Mouse (Mus musculus): ENCODE measurements around the gene Neu4.
"Not testable (repeated sequence)": the region's sequence is repeated elsewhere in the genome, so short reads cannot be mapped to it uniquely, and the experiment has no call there.

Neu4 gene

DNA sequence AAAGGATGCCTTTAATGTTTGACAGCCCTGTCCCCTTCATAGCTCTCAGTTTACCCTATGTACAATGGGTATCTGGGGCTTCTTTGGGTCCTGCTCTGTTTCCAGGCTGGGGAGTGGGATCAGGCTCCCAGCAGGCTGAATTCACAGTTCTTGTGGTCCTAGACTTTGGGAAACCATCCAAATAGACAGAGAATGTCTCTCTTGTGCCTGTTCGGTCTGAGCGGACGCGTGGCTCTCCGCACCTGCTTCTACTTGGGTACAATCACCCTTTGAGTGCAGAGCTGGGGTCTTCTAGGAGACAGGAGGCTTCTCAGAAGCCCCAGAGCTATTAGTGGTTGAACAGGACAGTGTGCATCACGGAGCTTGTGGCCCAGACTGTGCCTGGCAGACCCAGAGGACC, at the start of gene Neu4:
TSS of gene Neu4 (plus strand) at position 301 of the 400 bp plus-strand sequence.
- DNase-seq = no peak

DNA sequence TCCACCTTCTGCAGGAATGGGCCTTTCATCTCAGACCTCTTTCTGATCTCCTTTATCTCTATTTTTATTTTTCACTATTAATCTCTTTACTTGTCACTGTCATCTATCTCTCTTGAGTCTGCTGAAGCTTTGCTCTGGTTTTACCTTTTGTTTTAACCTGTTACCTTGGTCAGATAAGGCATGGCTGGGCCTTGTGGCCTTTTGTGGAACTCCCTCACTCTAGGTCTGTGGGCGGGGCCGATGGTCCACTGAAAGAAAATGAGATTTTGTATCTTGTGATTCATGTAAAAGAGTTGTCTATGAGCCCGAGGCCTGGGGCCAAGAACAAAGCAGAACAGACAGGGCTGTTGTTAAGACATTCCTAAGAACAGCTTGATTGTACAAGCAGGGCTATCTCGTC, 49.5 kb upstream of the Neu4 start:
- DNase-seq = not testable (repeated sequence)

DNA sequence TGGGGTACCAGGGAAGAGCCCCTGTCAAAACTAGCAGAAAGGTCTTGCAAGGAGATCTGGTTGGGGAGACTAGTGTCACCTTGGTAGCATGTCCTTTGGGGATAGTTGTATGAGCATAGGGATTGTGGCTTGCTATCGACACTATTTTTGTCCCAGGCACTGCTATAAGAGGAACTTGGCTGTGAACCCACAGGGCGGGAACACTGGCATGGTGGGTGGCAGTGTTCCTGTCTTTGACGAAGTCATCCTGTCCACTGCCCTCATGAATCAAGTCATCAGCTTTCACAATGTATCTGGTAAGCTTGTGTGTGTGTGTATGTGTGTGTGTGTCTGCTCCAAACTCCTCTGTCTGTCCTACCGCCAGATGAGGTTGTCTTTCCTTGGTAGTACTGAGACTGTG, 44.5 kb upstream of the Neu4 start:
- DNase-seq = not testable (repeated sequence)

DNA sequence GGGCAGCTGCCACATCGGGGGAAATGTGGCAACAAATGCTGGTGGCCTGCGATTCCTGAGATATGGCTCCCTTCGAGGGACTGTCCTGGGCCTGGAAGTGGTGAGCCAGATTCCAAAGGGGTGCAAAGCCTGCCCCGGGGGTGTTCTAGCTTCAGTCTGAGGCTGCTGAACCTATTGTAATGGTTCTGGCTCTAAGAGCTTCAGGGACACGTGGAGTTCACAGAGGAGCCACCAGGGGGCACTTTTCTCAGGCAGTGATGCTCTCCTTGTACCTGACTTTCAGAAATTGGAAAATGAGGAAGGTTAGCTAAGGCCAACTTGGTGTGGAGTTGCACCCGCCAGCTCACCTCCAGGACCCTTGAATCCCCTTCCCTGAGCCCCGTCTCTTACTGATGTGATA, 42.0 kb upstream of the Neu4 start:
- not testable (repeated sequence) for DNase-seq

DNA sequence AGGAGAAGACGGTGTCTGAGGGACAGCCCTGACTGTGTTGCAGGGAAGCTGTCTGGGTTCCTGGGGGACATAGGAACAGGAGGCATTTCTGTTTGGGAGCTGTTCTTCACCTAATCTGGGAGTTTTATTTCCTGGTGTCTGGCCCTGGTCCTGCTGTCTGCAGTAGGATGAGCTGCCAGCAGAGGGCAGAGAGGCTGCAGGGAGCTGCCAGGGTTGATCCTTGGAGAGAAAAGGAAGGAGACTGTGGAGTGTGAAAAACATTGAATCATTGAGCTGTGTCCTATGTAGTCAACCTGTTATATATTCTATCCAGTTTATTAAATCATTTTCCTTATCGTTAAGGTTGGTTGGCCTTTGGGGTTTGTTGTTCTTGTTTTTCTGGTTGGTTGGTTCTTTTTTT, 39.3 kb upstream of the Neu4 start:
- not testable (repeated sequence) for DNase-seq

DNA sequence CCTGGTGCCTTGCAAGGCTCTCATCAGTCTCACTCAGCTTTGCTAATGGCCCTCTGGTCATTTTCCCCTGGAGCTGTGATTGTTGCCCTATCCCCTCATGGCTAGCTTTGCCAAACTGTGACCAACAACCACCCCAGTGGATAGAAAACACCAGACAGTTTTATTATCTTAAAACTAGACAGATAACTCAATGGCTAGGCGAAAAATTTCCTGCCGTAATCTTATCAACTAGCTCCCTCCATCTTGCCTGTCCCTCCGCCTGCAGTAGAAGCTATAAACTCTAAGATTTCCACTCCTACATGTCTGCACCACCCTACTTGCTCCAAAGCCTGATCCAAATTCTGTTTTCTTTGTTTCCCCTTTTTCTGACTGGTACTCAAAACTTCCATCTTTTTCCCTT, 34.1 kb upstream of the Neu4 start:
- DNase-seq = no peak

DNA sequence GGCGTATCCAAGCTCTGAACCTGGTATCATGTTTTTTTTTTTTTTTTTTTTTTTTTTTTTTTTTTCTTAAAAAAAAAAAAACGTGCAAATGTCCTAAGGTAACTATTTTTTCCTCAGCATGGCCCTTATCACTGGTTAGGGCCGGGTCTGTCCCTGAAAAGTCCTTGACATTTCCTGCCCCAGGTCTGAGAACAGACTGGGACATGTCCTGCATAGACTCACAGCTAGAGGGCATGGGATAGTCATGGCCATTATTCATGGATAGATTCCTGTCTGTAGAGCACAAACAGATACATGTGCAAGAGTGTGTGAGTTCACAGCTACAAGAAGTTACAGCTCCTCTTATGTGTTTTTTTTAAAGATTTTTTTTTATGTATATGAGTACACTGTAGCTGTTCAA, 31.5 kb upstream of the Neu4 start:
- DNase-seq = no peak

DNA sequence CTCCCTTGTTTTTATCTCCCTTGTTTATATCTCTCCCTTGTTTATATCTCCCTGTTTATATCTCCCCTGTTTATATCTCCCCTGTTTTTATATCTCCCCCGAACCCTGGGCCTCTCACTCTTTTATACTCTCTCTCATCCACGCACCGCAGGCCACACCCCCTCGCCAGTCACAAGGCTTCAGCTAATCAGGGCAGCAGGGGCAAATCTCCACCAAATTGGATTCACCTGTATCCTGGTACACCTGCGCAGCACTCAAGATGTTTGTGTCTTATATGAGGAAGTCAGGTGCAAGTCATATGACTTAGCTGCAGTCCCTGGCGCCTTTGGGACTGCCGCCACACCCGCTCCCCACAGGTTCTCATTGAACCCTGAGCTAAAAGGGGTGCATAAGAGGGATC, 30.0 kb upstream of the Neu4 start, which contains the start of gene Gal3st2c:
TSS of gene Gal3st2c (plus strand) at position 301 of the 400 bp plus-strand sequence.
- not testable (repeated sequence) for DNase-seq

DNA sequence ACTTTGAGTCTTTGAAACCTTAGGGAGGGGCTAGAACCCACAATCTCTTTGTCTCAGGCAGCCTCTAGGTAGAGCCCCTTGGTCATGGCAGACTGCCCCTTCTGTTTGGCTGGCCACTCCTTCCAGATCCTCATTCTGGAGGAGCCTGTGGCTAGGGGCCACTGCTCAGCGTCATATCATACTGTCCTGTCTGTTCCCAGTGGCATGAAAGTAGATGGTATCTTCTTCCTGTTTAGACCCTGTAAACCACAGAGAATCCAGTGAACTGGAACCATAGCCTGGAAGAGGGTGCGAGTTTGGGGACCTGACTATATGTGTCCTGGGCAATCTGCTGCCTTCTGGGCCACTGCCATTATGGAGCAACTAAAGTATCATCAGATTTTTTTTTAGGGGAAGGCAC, 29.2 kb upstream of the Neu4 start:
- DNase-seq = not testable (repeated sequence)

DNA sequence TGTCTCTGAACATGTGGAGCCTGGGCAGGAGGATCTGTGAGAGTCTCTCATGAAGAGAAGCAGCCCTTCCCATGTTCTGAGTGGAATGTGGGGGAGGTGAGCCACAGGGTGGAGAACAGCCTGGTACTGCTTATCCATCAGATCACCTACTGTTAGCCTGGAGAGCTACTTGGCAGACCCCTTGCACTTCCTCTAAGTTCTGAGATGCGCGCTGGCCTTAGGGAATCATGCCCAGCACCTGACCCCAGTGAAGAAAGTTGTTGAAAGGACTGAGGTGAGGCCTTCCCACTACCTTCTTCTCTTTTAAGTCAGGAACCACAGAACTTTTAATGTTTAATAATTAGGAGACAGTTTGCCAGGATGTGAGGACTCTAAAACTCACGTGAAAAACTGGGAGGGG, 28.8 kb upstream of the Neu4 start:
- not testable (repeated sequence) for DNase-seq

DNA sequence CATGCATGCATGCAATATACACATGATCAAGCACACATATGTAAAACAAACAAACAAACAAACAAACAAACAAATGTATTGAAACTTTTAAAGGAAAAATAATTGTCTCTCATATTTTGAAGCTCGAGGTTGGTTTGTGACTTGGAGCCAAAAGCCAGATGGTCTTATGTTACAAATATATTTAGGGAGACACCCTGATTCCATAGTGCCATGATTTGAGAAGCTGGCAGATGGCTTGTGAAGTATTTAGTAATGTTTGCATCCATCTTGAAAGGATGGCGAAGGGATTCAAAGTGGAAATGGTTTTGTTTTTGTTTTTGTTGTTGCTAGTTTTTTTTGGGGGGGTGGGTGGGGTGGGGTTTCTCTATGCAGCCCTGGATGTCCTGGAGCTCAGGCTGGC, 19.2 kb upstream of the Neu4 start:
- DNase-seq = no peak

DNA sequence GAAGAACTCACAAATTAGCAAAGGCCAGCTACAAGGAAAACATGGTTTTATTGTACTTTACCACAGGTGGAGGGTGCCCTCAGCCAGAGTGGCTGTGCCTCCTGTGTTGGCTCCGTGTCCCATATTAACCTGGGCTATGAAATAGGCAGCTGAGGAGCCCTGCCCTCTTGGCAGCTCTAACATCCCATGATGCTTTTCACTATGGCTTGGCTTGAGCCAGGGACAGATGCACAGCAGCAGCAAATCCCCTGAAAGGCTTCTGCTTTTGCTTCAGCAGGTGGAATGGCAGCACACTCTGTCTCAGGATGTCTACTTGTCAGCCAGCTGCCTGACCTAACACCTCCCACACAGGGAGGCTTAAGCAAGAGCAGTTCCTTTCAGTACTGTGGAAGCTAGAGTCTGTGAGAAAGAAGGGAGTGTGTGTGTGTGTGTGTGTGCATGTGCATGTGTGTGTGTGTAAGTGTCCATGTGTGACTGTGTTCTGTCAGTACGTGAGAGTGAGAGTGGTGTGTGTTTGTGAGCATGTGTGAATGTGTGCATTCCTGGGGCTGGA, 14.2 kb upstream of the Neu4 start:
- DNase-seq = not testable (repeated sequence)

DNA sequence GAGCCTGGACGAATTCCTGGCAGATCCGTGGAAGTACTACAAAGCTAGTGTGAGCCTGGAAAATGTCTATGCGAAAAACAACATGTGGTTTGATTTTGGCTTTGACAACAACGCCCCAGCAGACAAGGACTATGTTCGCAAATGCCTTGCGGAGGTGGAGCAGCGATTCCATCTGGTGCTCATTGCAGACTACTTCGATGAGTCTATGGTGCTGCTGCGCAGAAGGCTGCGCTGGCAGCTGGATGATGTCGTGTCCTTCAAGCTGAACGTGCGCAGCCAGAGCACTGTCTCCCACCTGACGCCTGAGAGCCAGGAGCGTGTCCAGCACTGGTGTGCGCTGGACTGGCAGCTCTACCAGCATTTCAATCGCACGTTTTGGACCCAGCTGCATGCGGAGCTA, 11.4 kb upstream of the Neu4 start:
- DNase-seq = not testable (repeated sequence)

DNA sequence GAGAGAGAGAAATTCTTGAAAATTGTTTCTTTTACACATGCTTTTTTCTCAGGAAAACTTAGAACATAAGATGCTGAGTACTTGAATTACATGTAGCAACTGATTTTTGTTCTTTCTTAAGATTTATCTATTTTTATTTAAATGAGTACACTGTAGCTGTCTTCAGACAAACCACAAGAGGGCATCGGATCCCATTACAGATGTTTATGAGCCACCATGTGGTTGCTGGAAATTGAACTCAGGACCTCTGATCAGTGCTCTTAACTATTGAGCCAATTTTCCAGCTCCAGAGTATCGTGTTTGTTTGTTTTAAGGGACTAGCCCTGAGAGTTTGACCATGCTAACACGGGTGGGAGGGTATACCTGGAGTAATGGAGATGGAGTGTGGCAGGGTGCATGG, 8.6 kb upstream of the Neu4 start:
- no peak for DNase-seq

DNA sequence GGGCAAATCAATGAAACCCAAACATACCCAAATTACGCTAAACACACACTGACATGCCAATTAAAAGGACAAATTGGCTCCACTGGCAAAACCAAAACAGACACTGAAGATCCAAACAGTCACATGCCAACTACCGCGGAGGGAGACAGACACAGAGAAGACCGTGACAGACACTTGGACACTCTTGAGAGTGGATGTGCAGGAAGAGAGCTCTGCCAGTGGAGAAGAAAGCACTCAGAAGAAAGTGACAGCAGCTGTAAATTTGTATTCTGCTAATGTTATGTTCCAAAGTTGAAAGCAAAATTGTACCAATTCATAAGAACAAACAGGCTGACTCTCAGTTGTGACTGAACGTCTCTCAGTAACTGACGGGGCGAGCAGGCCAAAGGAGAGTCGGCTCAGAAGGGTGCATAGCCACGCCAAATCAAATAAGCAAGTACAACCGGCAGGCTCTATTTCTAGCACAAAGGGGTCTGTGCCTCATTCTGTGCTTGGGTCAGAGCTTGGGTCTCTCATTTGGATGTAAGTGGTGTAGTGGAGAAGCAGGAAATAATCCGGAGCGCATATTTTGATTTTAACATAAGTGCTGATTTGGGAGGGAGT, 7.4 kb downstream of the Neu4 start:
- no peak for DNase-seq

DNA sequence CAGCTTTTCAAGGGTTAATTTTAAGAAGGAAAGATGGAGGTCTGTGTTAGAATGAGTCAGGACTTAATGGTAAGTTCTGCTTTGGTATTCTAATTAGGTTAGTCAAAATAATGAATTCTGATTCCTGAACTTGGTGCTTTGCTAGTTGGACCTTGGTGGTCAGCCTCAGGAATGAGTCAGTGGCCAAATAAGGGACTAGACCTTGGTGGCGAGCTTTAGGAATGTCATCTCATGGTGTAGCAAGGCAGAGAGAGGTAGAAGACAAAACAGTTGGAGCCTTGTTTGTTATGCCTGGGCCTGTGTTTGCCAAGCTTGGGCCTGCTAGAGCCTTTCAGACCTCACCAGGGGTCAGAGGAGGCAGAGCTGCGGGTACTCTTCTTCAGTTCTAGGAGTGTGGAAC, 8.5 kb downstream of the Neu4 start:
- no peak for DNase-seq

DNA sequence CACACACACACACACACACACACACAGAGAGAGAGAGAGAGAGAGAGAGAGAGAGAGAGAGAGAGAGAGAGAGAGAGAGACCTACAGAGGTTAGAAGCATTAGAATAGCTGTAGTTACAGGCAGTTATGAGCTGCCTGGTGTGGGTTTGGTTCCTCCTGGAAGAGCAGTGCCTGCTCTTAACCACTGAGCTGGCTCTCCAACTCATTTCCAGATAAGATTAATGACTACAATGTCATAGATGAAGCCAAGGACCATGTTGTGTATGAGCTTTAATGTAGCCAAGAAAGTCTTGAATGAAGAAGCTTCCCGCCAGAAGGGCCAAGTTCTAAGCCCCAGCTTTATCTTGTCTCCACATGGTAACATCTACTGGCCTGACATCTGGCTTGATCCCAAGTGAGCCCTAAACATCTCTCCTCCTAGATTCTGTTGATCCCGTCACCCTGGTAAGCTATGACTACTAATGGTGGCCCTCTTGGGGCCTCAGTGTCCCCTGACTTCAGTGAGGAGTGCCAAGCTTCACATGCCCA, 12.9 kb downstream of the Neu4 start:
- no peak for DNase-seq

DNA sequence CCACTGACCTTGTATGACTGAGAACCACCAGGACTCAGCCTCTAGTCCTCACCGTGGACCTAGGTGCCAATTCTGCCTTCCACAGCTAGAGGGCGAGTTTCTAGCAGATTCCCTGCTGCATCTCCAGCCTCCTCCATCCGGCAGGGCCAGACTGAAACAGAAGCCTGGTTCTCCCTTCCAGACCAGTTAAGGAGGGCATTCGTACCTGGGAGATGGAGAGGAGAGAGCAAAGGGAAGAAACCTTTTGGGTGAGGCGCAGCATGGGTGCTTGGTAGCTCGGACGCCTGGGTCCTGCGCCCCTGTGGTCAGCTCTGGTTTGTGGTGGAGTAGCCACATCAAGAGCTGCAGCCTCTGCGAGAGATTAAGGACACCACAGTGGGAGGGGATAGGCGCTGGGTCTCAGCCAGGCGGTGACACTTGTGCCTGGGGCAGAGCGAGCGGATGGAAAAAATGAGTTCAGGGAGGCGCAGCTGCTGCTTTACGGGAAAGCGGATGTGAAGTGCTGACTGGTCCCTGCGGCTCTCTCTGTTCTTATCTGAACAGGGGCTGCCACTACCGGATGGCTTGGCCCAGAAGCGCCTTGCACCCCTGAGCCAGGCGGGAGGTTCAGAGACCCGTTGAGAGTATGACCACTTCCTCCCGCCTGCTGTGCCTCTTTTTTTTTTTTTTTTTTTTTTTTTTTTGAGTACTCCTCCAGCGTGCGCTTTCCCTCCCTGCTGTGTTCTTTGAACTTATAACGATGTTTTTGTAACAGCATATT, 14.9 kb downstream of the Neu4 start:
- peak; percentile 86 for DNase-seq

DNA sequence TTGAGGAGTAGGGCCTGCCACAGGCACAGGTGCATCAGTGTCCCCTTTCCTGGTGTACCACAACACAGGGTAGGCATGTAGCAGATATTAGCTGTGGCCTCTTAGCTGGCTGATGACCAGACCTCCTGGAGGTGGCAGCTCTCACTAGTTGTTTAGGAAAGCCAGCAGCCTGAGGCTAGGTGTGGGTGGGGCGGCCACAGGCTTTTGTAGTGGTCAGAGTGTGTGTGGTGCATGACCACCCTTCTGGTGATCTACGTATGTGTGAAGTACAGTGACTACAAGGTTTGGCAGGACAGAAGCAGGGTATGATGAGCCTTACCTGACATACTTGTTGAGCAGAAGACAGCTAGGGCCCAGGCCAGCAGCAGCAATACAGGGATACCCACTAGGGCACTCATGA, 20.1 kb downstream of the Neu4 start:
- no peak for DNase-seq

DNA sequence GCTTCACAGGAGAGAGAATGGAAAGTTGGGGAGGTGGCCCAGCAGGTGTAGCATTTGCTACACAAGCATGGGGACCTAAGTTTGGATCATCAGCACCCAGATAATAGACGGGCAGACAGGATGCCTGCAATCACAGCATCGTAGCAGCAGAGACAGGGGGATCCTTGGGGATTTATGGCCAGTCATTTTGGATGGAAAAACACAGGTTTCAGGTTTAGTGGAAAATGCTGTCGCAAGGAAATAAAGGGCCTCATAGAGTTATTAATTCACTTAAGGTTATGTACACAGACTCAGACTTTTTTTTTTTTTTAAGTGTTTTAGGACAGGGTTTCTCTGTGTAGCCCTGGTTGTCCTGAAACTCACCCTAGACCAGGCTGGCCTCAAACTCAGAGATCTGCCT, 25.3 kb downstream of the Neu4 start:
- DNase-seq = no peak

DNA sequence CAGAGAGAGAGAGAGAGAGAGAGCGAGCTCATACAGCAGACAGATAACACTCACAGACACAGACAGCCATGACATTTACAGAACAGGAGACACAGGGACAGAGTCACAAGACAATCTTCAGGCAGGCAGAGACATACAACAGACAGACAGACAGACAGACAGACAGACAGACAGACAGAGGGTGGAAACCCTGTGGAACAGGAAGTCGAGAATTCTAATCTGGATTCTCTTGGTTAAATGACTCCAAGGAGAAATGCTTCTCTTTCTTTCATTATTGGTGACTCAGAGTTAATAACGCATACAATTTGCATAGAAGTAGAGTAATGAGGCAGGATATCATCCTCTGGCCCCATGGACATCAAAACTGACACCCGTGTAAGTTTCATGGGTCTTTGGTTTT, 26.3 kb downstream of the Neu4 start:
- DNase-seq = no peak

DNA sequence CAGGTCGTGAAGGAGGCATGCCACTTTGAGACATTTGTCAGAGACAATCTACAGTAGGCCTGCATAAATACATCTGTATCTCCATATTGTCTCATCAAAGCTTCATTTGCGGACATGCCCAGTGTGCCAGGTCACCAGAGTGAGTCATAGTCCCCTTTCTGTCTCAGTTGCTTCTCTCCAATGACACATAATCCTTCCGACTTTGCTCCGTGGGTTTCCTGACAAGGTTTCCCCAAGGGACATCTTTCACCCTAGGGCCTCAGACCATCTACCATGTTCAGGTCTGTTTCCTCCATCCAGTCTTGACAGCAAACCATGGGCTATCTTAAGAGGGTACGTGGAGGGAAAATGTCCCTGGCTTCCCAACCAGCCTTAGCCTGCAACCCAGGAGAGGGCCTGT, 30.9 kb downstream of the Neu4 start:
- DNase-seq = no peak

DNA sequence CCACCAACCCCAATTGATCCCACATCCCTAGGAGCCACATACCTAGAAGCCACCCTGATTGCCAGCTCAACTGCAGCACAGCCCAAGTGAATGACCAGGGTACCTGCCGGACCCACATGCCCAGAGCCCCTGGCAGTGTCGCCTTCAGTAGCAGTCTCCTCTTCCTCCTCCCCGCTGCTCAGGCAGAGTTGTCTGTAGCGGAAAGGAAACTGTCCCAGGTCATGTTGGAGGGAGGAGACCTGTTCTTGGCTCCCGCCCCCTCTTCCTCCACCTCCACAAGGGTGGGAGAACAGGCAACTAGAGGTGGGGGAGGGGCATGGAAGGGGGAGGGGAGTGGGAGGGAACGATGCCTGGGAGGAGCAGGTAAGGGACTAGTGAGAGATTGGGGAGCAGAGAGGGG, 32.1 kb downstream of the Neu4 start, which contains the start of gene Pdcd1:
TSS of gene Pdcd1 (minus strand) at position 181 of the 400 bp plus-strand sequence.
- no peak for DNase-seq

Measured in kidney, postnatal 10 days (tissue).